Mouse (Mus musculus) midbrain, embryonic 14.5 days (tissue): ENCODE results near the gene Abtb2. TPM values are rescaled to one million over a fixed set of nuclear protein-coding genes. Genes with fewer than 3 reads are reported as not detected.
A peak's percentile ranks its signal among the peaks of the same experiment; 100 is the strongest.

Source experiments
- ATAC-seq: fragments of 200-750 bp; cut with Nextera tagmentation; 2 replicates; pipeline ENCODE4 v1.8.0; 2017; ENCODE audit warnings: moderate number of reproducible peaks, moderate library complexity; ENCODE audit not compliant: low FRiP score, low TSS enrichment
- DNase-seq: peaks from one replicate; pipeline ENCODE4 v3.0.0-alpha.2; 2015
- H3K27ac ChIP-seq: fragments of 300-500 bp; sonication (generic); replicated peaks from 2 replicates; pipeline ENCODE4 v1.5.1; 2014; ENCODE audit warnings: mild to moderate bottlenecking, low read depth, low read length, moderate library complexity
- H3K27me3 ChIP-seq: fragments of 300-500 bp; sonication (generic); 2 replicates; pipeline ENCODE4 v1.6.1; 2014; ENCODE audit warnings: low read length, control low read depth, mixed read lengths; ENCODE audit not compliant: control insufficient read depth, insufficient read depth
- H3K36me3 ChIP-seq: fragments of 300-500 bp; sonication (generic); 2 replicates; pipeline ENCODE4 v1.6.1; 2014; ENCODE audit warnings: low read length, control low read depth; ENCODE audit not compliant: control insufficient read depth, insufficient read depth
- H3K4me1 ChIP-seq: fragments of 300-500 bp; sonication (generic); 2 replicates; pipeline ENCODE4 v1.6.1; 2014; ENCODE audit warnings: mild to moderate bottlenecking, antibody characterized with exemption, low read length, control low read depth; ENCODE audit not compliant: control insufficient read depth, insufficient read depth
- H3K4me2 ChIP-seq: fragments of 300-500 bp; sonication (generic); 2 replicates; pipeline ENCODE4 v1.6.1; 2014; ENCODE audit warnings: mild to moderate bottlenecking, low read length, moderate library complexity
- H3K4me3 ChIP-seq: fragments of 300-500 bp; sonication (generic); replicated peaks from 2 replicates; pipeline ENCODE4 v1.5.1; 2014; ENCODE audit warnings: low read depth, low read length
- H3K9ac ChIP-seq: fragments of 300-500 bp; sonication (generic); replicated peaks from 2 replicates; pipeline ENCODE4 v1.6.1; 2014; ENCODE audit warnings: mild to moderate bottlenecking, low read length, moderate library complexity
- H3K9me3 ChIP-seq: fragments of 300-500 bp; sonication (generic); 2 replicates; pipeline ENCODE4 v1.6.1; 2016; ENCODE audit warnings: low read length, control low read depth, mixed read lengths; ENCODE audit not compliant: control insufficient read depth
- WGBS: fragments of 180-500 bp; shearing (Covaris S2); extraction: QIAGEN DNeasy Blood & Tissue Kit; methylation state at CpG from one replicate; pipeline ENCODE4 v1.1.7; 2014; 5-methylcytosine and 5-hydroxymethylcytosine counted together
- polyA plus RNA-seq: library from polyadenylated mRNA; unstranded; fragments of >200 nt; fragmentation: Nextera tagmentation; extraction: Ambion mirVana; gene quantifications from 2 replicates; pipeline ENCODE4 v1.2.1, GENCODE M21; 2014

Abtb2 gene
- polyA plus RNA-seq, 1 experiment from 2014 or later = 10.2 TPM

- ATAC-seq (no peak), DNase-seq (no peak)
- H3K9ac ChIP-seq = no peak overlapping the region
- H3K27ac ChIP-seq = no peak overlapping the region
- no peaks in the 10 kb centered on the region for H3K36me3 ChIP-seq
- H3K27me3 ChIP-seq = no peaks in the 10 kb centered on the region
- no peak overlapping the region for H3K4me2 ChIP-seq
- H3K4me3 ChIP-seq = no peak overlapping the region
- no peaks in the 10 kb centered on the region for H3K9me3 ChIP-seq
- peaks cover 4% of the 10 kb centered on the region; the same call in 1 of the 2 replicates for H3K4me1 ChIP-seq
- WGBS = 77% methylated on average over 7 of the region's 7 CpGs
Measured at GRCm38 (mm10) chr2:103677614-103678369, 111.7 kb downstream of the Abtb2 start.

DNA sequence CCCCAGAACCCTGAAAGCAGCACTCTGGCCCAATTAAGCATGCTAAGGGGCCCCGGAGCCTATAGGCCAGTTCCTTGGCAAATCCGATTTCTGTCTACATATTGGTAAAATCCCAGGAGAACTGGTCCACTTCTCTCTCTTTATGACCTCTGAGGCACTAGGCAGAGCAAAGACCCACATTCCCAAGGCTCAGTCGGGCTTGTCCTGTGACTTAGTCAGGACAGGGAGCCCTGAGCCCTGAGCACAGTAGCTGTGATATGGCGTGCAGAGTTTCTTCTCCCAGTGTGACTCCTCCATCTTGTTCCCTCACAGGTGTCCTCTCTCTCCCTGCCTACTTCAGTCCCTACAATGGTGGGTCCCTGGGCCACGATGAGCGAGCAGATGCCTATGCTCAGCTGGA is 112.3 kb downstream of the Abtb2 start:
- H3K4me2 ChIP-seq = no peak overlapping the region
- 84% methylated on average over 6 of the region's 6 CpGs for WGBS
- ATAC-seq = no peak
- H3K9ac ChIP-seq = no peak overlapping the region
- no peak for DNase-seq
- H3K9me3 ChIP-seq = no peaks in the 10 kb centered on the region
- no peak overlapping the region for H3K4me3 ChIP-seq
- H3K36me3 ChIP-seq = no peaks in the 10 kb centered on the region
- H3K4me1 ChIP-seq = peaks cover 10% of the 10 kb centered on the region; the same call in 1 of the 2 replicates
- H3K27me3 ChIP-seq = no peaks in the 10 kb centered on the region
- H3K27ac ChIP-seq = no peak overlapping the region

DNA sequence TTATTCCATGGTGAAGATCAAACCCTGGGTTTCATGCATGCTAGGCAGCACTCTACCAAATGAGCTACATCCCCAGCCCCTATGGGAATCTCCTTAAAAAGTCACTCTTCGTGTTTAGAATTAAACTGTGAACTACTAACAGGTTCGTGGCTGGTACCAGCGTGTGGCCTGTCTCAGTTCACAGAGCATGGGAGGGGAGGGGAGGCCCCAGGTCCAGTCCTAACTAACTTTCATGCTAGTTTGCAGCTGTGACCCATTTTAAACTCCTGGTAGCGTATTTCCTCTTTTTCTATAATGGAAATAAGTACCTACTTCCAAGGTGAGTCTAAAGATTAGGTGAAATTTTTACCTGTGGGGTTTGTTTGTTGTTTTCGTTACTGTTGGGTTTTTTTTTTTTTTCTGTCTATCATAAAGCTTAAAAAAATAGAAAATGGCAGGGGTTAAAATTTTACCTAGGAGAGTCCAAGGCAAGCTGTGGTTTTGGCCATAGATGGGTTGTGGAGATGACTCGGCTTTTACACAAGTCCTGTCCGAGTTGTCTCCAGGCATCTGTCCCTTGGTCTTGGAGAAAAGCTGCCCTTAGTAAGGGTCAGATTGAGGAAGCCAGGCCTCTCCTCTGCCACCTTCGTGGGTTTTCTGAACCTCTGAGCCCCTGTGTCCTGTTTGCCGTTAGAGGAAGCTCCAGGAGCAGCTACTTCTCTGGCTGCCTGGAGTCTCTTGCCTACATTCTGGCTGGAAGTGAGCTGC is 114.4 kb downstream of the Abtb2 start:
- ATAC-seq = no peak
- Histone ChIP-seq H3K27me3 (no peaks in the 10 kb centered on the region), H3K27ac (no peak overlapping the region), H3K4me3 (no peak overlapping the region), H3K9ac (no peak overlapping the region), H3K4me1 (peaks cover 10% of the 10 kb centered on the region; the same call in 1 of the 2 replicates), H3K36me3 (no peaks in the 10 kb centered on the region), H3K9me3 (no peaks in the 10 kb centered on the region), H3K4me2 (no peak overlapping the region)
- DNase-seq = no peak
- WGBS = 74% methylated on average over 9 of the region's 9 CpGs

GRCm38 (mm10) chr2:103681149-103681548 is 115.0 kb downstream of the Abtb2 start:
- Histone ChIP-seq H3K27me3 (no peaks in the 10 kb centered on the region), H3K27ac (no peak overlapping the region), H3K9ac (no peak overlapping the region), H3K4me2 (no peak overlapping the region), H3K36me3 (no peaks in the 10 kb centered on the region), H3K4me1 (peaks cover 10% of the 10 kb centered on the region; the same call in 1 of the 2 replicates), H3K4me3 (no peak overlapping the region), H3K9me3 (no peaks in the 10 kb centered on the region)
- ATAC-seq (no peak), DNase-seq (no peak)
- WGBS = 88% methylated on average over 5 of the region's 5 CpGs

DNA sequence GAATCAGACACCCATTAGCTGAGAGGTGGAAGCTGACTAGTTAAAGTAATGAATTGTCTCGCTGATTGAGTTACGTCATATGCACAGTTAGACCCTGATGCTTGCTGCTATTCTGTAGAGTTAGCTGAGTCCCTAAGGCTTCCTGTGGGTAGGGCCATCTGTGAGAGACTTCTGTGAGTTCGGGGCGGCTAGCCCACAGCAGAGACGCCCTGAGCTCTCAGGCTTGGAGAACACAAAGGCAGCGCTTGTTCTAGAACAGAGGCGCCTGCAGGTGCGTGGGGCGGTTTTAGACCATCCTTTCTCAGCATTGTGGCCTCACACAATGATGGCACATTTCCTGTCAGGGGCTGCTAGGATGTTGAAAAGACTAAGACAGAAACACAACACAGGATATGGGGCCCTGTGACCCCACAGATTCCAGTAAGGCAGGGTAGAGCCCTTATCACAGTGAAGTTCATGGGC is 116.2 kb downstream of the Abtb2 start:
- ATAC-seq = no peak
- no peaks in the 10 kb centered on the region for H3K36me3 ChIP-seq
- H3K4me1 ChIP-seq = peaks cover 10% of the 10 kb centered on the region; the same call in 1 of the 2 replicates
- H3K27me3 ChIP-seq = no peaks in the 10 kb centered on the region
- H3K4me2 ChIP-seq = no peak overlapping the region
- no peak overlapping the region for H3K9ac ChIP-seq
- no peak for DNase-seq
- no peak overlapping the region for H3K4me3 ChIP-seq
- H3K27ac ChIP-seq = no peak overlapping the region; the same call in 1 of the 2 replicates
- 74% methylated on average over 9 of the region's 9 CpGs for WGBS
- H3K9me3 ChIP-seq = no peaks in the 10 kb centered on the region

DNA sequence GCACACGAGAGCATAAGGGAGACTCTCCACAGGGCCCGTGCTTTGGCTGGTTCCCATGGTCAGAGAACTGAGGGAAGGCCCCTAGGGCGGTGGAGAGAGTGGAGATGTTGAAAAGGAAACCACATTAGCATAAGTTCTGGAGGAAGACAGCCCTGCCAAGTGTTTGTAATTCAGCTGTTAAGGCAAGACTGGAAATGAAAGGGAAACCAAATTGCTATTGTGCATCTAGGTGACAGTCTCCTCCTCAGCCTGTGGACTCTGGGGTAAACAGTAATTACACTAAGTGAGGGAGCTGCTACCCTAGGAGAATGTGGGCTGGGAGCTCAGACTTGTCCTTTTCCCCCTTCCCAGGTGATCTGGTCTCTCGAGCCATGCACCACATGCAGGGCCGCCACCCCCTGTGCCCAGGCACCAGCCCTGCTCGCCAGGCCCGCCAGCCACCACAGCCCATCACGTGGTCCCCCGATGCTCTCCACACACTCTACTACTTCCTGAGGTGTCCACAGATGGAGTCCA is 116.9 kb downstream of the Abtb2 start:
- Histone ChIP-seq H3K4me2 (no peak overlapping the region), H3K4me1 (peaks cover 10% of the 10 kb centered on the region; the same call in 1 of the 2 replicates), H3K9me3 (no peaks in the 10 kb centered on the region), H3K27ac (no peak overlapping the region), H3K9ac (no peak overlapping the region), H3K27me3 (no peaks in the 10 kb centered on the region), H3K36me3 (no peaks in the 10 kb centered on the region), H3K4me3 (no peak overlapping the region)
- WGBS = 75% methylated on average over 9 of the region's 9 CpGs
- ATAC-seq (peak; percentile 62), DNase-seq (peak; percentile 48)

- Histone ChIP-seq H3K36me3 (no peaks in the 10 kb centered on the region), H3K4me2 (no peak overlapping the region), H3K4me1 (peaks cover 10% of the 10 kb centered on the region; the same call in 1 of the 2 replicates), H3K9ac (no peak overlapping the region), H3K27me3 (no peaks in the 10 kb centered on the region), H3K9me3 (no peaks in the 10 kb centered on the region), H3K27ac (no peak overlapping the region), H3K4me3 (no peak overlapping the region)
- 84% methylated on average over 2 of the region's 2 CpGs for WGBS
- DNase-seq (no peak), ATAC-seq (no peak)
Measured at GRCm38 (mm10) chr2:103684431-103684830, 118.3 kb downstream of the Abtb2 start.

DNA sequence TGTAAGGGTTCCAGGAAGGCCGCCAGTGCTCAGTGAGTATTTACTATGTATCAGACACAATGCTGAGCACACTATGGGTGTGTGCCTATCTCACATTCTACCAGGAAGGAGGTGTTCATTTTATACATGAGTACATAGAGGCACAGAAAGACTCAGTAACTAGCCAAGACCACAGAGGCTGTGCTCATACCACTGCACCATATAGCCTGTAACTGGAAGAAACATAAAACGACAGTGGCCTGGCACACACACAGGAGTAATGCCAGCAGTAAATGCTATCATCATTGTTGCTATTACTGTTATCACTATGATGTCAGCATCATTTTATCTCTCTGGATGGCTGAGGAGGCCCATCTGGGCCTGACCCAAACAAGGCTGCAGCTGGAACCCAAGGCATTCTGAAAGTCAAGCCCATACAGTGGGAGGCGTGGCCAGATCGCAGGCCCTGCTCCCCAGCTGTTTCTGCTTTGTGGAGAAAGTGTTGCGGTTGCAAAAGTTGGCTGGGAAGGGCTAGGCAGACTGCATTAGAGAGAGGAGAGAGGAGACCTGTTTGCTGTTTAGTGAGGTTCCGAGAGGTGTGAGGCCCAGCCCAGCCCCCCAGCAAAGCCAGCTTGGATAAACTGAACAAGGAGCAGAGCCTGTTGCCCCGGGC is 118.9 kb downstream of the Abtb2 start:
- 69% methylated on average over 7 of the region's 7 CpGs for WGBS
- no peak for DNase-seq
- Histone ChIP-seq H3K4me1 (peaks cover 10% of the 10 kb centered on the region), H3K27me3 (no peaks in the 10 kb centered on the region), H3K9me3 (no peaks in the 10 kb centered on the region), H3K9ac (no peak overlapping the region), H3K4me2 (no peak overlapping the region), H3K27ac (no peak overlapping the region), H3K36me3 (no peaks in the 10 kb centered on the region), H3K4me3 (no peak overlapping the region)
- no peak for ATAC-seq
